Mouse (Mus musculus): ENCODE data around the gene Tm9sf2.

DNA sequence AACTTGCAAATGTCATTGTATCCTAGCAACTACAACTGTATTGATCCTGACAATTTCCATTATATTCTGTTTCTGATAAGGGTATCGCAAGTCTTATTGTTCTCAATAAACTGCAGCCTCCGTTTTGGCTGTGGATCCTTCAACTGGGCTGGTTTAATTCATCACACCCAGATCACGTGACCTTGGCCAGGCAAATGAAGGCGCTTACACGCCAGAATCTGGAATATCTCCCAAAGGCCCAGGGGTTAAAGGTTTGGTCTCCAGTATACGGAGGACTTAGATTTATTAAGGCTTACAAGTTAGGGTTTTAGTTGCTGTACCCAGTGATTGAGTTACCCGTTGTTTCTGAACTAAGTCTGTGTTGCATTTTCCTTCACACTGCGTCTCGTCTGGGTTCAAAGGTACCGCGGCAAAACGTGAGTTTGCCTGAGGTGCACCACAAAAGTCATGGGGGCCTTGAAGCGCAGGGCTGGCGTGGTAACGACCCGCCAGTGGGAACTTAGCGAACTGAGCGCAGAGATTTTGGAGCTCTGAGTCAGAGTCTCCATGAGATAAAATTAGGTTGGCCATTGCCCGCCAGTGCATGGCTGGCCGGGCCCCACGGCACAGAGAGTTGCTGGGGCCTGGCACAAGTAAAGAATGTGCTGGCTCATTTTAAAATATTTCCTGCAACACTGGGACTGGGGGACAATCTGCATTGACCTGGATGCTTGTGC, 31.2 kb upstream of the Tm9sf2 start:
- TF ChIP-seq EP300 (optimal IDR thresholded peaks at IDR 0.05) (no peak), CTCF (IDR thresholded peaks at IDR 0.05; ENCODE audit: low read depth) (no peak)
